In the genomic region with DNA sequence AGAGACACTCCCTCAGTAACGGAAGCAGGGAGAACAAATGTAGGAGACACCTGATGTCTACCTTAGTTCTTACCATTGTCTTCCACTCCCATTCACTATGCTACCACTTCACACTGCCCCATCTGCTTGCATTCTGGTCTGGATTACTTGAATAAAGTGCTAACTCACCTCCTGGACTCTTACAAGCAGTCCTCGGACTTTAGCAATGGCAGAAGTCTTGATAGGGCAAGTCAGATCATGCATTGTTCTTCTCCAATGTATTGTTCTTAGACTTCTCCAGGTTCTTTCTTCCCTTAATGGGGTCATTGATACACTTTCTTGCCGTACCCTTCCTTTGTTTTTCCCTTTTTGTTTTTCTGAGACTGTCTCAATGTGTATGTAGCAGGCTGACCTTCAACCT, we compare ENCODE assay signal across 17 mouse cellular contexts. TPM values are rescaled to one million over a fixed set of nuclear protein-coding genes. Genes with fewer than 3 reads are reported as not detected.
"Had no signal": no experiment of that assay in that cellular context is flagged by ENCODE, and none has a peak within 500 bp of the region (broad histone marks: within the 10 kb centered on the region; RNA-seq: fewer than 3 reads in every experiment).

No protein-coding gene starts in this region.

- H3K4me3 ChIP-seq: lung, embryonic 15.5 days; megakaryocyte, embryonic 14.5 days; midbrain, embryonic 13.5 days; midbrain, embryonic 15.5 days; neural tube, embryonic 12.5 days; stomach, embryonic 15.5 days had no signal

- H3K27ac ChIP-seq: lung, embryonic 15.5 days; macrophage; midbrain, embryonic 13.5 days; midbrain, embryonic 15.5 days; neural tube, embryonic 12.5 days; stomach, embryonic 15.5 days; stomach, postnatal 0 days had no signal

- H3K27me3 ChIP-seq: lung, embryonic 15.5 days; megakaryocyte, embryonic 14.5 days; midbrain, embryonic 13.5 days; midbrain, embryonic 15.5 days; neural tube, embryonic 12.5 days; stomach, embryonic 15.5 days had no signal

- H3K9ac ChIP-seq: lung, embryonic 15.5 days; midbrain, embryonic 13.5 days; midbrain, embryonic 15.5 days; neural tube, embryonic 12.5 days; stomach, embryonic 15.5 days had no signal

- DNase-seq: lung, adult 2 months; lung, postnatal 14 days; lung, postnatal 36 days; right cerebral cortex, postnatal 14 days; thymus, adult 2 months; thymus, postnatal 25 days; thymus, postnatal 4 days had no signal

- H3K9me3 ChIP-seq: lung, embryonic 15.5 days; megakaryocyte, embryonic 14.5 days; midbrain, embryonic 13.5 days; midbrain, embryonic 15.5 days; neural tube, embryonic 12.5 days; stomach, embryonic 15.5 days had no signal

RNA-seq across cellular contexts. Expression of gene Hmmr, which starts 4.1 kb away (rescaled TPM):
- total RNA-seq: monocyte, adult 5-6 weeks; neutrophil, adult 5-6 weeks had no signal
